Mouse (Mus musculus): ENCODE measurements at regions not wholly inside any gene's neighbourhood (a gene's known extent, or its start where the extent isn't known, plus 50 kb on each side); places are given as distances from the start of the nearest gene placed in this dataset.

GRCm38 (mm10) chr14:36618459-36619085, 350.0 kb downstream of the Ccser2 start:
- no peak for TF ChIP-seq CTCF (IDR thresholded peaks at IDR 0.05)
- no peak for DNase-seq (ENCODE audit: low read depth, low spot score)
- CTCF ChIA-PET, result no interaction called here
- no peak for ATAC-seq
- H3K27me3 ChIP-seq, result no peaks in the 10 kb centered on the region
- in situ Hi-C loops (cut with MboI; ENCODE audit: low pct_unique_long_range_greater_than_20kb), result no loop called here
- POLR2A ChIA-PET, result no interaction called here

- DNase-seq (ENCODE audit: low read depth, low spot score) (no peak), ATAC-seq (no peak)
- no peak for TF ChIP-seq CTCF (IDR thresholded peaks at IDR 0.05)
- in situ Hi-C loops (cut with MboI; ENCODE audit: low pct_unique_long_range_greater_than_20kb), result no loop called here
- no peaks in the 10 kb centered on the region for H3K27me3 ChIP-seq
- CTCF ChIA-PET, result no interaction called here
- POLR2A ChIA-PET, result no interaction called here
These were observed 350.6 kb downstream of the Ccser2 start for GRCm38 (mm10) chr14:36617987-36618386.

DNA sequence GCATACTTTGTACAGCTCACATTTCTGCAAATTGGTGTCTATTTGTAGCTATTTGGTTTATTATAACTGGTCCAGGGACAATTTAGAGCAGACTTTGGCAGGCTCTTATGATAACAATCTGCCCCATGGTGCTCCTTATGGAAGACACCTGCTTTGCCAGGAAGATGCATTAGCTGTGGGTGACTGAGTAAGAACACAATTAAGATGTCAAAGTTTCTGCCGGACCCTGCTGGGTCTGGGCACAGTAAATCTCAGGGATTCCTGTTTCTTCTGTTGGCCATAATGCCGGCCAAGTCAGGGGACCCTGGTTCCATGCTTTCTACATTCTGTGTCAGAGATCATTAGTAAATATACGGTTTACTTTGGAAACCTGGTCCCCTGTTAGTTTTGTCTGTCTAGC, 353.7 kb downstream of the Ccser2 start:
- in situ Hi-C loops (cut with MboI; ENCODE audit: low pct_unique_long_range_greater_than_20kb), result no loop called here
- no peak for ATAC-seq
- POLR2A ChIA-PET, result no interaction called here

DNA sequence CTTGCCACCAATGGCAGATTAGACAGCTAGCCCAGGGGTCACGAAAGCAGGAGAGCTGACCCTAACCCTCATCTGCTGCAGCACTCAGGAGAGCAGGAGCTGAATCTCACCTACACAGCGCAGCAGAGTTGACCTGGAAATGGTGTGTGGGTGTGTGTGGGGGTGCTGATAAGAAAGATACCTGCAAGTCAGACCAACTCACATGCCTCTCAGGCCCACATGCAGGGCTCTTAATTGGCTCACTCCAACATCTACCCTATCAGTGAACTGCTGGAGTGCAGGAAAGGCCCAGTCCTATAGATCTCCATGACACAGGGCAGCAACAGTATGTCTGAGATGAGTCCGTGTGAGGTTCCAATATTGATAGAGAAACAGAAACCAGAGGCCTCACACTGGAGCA, 355.7 kb downstream of the Ccser2 start:
- H3K27me3 ChIP-seq, result no peaks in the 10 kb centered on the region
- ATAC-seq, result no peak
- no peak for TF ChIP-seq CTCF (IDR thresholded peaks at IDR 0.05)
- POLR2A ChIA-PET, result no interaction called here
- DNase-seq (ENCODE audit: low read depth, low spot score), result no peak
- in situ Hi-C loops (cut with MboI; ENCODE audit: low pct_unique_long_range_greater_than_20kb), result no loop called here
- CTCF ChIA-PET, result no interaction called here

More for the DNA sequence above, 353.7 kb downstream of the Ccser2 start:
- no peak for TF ChIP-seq CTCF (IDR thresholded peaks at IDR 0.05)
- CTCF ChIA-PET, result no interaction called here
- DNase-seq (ENCODE audit: low read depth, low spot score), result no peak
- H3K27me3 ChIP-seq, result no peaks in the 10 kb centered on the region

DNA sequence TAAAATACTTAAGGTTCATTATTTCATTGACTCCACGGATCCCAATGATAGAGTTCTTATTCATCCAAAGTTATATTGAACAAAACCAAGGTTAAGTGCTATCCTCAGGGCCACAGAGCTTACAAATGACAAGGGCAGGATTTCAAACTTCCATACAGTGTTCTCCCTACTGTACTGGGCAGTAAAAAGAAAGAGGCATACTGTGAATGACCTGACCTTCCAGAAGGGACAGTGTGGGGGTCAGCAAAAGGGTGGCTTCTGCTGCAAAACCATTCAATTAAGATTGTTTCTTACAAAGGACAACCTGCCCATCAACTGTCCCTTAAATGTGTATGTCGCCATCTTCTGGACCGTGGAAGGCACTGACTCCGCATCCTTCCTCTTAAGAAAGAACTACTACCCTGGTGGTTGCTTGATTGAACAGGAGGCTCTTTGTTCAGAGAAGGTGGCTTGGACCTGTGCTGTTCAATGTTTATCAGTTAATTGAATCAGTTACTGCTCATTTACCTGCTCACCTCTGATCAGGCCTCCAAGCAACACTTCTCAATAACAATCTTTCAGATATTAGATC, 384.4 kb downstream of the Ccser2 start:
- CTCF ChIA-PET, result no interaction called here
- no peak for DNase-seq (ENCODE audit: low read depth, low spot score)
- no peak for ATAC-seq
- no peaks in the 10 kb centered on the region for H3K27me3 ChIP-seq
- POLR2A ChIA-PET, result no interaction called here
- TF ChIP-seq CTCF (IDR thresholded peaks at IDR 0.05), result peak; percentile 23
- in situ Hi-C loops (cut with MboI; ENCODE audit: low pct_unique_long_range_greater_than_20kb), result no loop called here

DNA sequence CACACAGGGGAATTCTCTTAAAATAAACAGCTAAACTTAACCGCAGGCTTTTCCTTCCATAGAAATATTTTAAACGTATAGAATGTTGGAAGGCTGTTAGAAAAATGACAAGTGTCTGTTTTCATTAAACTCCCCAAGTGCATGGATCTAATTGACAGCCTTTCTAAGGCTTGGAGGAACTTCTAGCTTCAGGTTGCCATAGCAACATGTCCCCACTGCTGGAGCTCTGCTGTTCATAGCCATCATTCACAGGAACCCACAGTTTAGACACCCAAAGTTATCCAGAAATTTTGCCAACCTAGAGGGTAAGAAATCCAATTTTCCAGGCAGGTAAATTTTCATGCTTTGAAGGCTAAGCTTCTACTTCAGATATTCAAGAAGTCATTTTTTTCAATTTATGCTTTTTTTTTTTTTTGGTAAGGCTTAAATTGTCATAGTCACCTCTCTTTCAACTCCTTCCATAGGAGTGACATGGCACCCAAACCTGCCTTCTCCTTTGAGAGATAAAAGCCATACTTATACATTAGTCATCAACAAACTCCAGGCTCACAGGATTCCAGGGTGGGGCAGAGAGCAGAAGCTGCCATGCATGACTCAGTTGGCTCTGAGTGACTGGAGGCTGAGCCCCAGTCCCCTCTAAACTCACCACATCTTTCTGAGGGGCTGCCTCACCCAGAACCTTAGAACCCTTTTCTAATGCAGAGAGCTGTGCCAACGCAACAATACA, 385.1 kb downstream of the Ccser2 start:
- in situ Hi-C loops (cut with MboI; ENCODE audit: low pct_unique_long_range_greater_than_20kb), result no loop called here
- no peaks in the 10 kb centered on the region for H3K27me3 ChIP-seq
- TF ChIP-seq CTCF (IDR thresholded peaks at IDR 0.05), result no peak
- POLR2A ChIA-PET, result no interaction called here
- DNase-seq (ENCODE audit: low read depth, low spot score) (no peak), ATAC-seq (no peak)
- CTCF ChIA-PET, result no interaction called here

- H3K27me3 ChIP-seq, result no peaks in the 10 kb centered on the region
- ATAC-seq (no peak), DNase-seq (ENCODE audit: low read depth, low spot score) (no peak)
- TF ChIP-seq CTCF (IDR thresholded peaks at IDR 0.05), result no peak
- CTCF ChIA-PET, result no interaction called here
- in situ Hi-C loops (cut with MboI; ENCODE audit: low pct_unique_long_range_greater_than_20kb), result no loop called here
- POLR2A ChIA-PET, result no interaction called here
These were observed 405.2 kb downstream of the Ccser2 start for GRCm38 (mm10) chr14:36563229-36563865.

GRCm38 (mm10) chr14:36537402-36537801, 431.2 kb downstream of the Ccser2 start:
- ATAC-seq (no peak), DNase-seq (ENCODE audit: low read depth, low spot score) (no peak)
- POLR2A ChIA-PET, result interaction anchor here (1.2 kb wide), 1 partner anchor 9 kb away, joined by 3 read pairs; no protein-coding TSS in a partner anchor
- no peak for TF ChIP-seq CTCF (IDR thresholded peaks at IDR 0.05)
- no peaks in the 10 kb centered on the region for H3K27me3 ChIP-seq
- CTCF ChIA-PET, result no interaction called here
- in situ Hi-C loops (cut with MboI; ENCODE audit: low pct_unique_long_range_greater_than_20kb), result no loop called here

GRCm38 (mm10) chr14:36527310-36527709, 432.6 kb downstream of the 4930474N05Rik start:
- ChIA-PET CTCF (no interaction called here), POLR2A (no interaction called here)
- in situ Hi-C loops (cut with MboI; ENCODE audit: low pct_unique_long_range_greater_than_20kb), result no loop called here
- ATAC-seq (peak; percentile 39), DNase-seq (ENCODE audit: low read depth, low spot score) (peak; percentile 0)
- TF ChIP-seq CTCF (IDR thresholded peaks at IDR 0.05), result no peak
- H3K27me3 ChIP-seq, result no peaks in the 10 kb centered on the region

GRCm38 (mm10) chr14:36525591-36526037, 430.9 kb downstream of the 4930474N05Rik start:
- H3K27me3 ChIP-seq, result no peaks in the 10 kb centered on the region
- CTCF ChIA-PET, result no interaction called here
- ATAC-seq (no peak), DNase-seq (ENCODE audit: low read depth, low spot score) (no peak)
- POLR2A ChIA-PET, result no interaction called here
- in situ Hi-C loops (cut with MboI; ENCODE audit: low pct_unique_long_range_greater_than_20kb), result no loop called here
- no peak for TF ChIP-seq CTCF (IDR thresholded peaks at IDR 0.05)

Measured in Patski (cell line).